Mouse (Mus musculus) neural tube, embryonic 13.5 days (tissue): ENCODE measurements around the gene Vmn1r75. TPM values are rescaled to one million over a fixed set of nuclear protein-coding genes. Genes with fewer than 3 reads are reported as not detected.

Experiments used
- ATAC-seq: fragments of 200-750 bp; cut with Nextera tagmentation; 2 replicates; pipeline ENCODE4 v1.8.0; 2017; ENCODE audit warnings: low read depth, mild to moderate bottlenecking, moderate TSS enrichment, moderate library complexity
- H3K27ac ChIP-seq: fragments of 300-500 bp; sonication (generic); replicated peaks from 2 replicates; pipeline ENCODE4 v1.5.1; 2015; ENCODE audit warnings: moderate library complexity, mild to moderate bottlenecking, inconsistent platforms
- H3K27me3 ChIP-seq: fragments of 300-500 bp; sonication (generic); 2 replicates; pipeline ENCODE4 v1.6.1; 2015; ENCODE audit warnings: mild to moderate bottlenecking, inconsistent platforms
- H3K36me3 ChIP-seq: fragments of 300-500 bp; sonication (generic); 2 replicates; pipeline ENCODE4 v1.6.1; 2015; ENCODE audit warnings: mild to moderate bottlenecking, inconsistent platforms
- H3K4me1 ChIP-seq: fragments of 300-500 bp; sonication (generic); replicated peaks from 2 replicates; pipeline ENCODE4 v1.6.1; 2015; ENCODE audit warnings: inconsistent platforms
- H3K4me2 ChIP-seq: fragments of 300-500 bp; sonication (generic); 2 replicates; pipeline ENCODE4 v1.6.1; 2015; ENCODE audit warnings: inconsistent platforms, mild to moderate bottlenecking, moderate library complexity
- H3K4me3 ChIP-seq: fragments of 300-500 bp; sonication (generic); 2 replicates; pipeline ENCODE4 v1.5.1; 2015; ENCODE audit warnings: mild to moderate bottlenecking, inconsistent platforms
- H3K9ac ChIP-seq: fragments of 300-500 bp; sonication (generic); 2 replicates; pipeline ENCODE4 v1.6.1; 2015; ENCODE audit warnings: moderate library complexity, mild to moderate bottlenecking, inconsistent platforms
- H3K9me3 ChIP-seq: fragments of 300-500 bp; sonication (generic); 2 replicates; pipeline ENCODE4 v1.6.1; 2016; ENCODE audit warnings: inconsistent platforms
- WGBS: fragments of 180-500 bp; shearing (Covaris S2); methylation state at CpG from one replicate; pipeline ENCODE4 v1.1.7; 2015; 5-methylcytosine and 5-hydroxymethylcytosine counted together
- polyA plus RNA-seq: library from polyadenylated mRNA; unstranded; fragments of >200 nt; fragmentation: Nextera tagmentation; extraction: Ambion mirVana; gene quantifications from 2 replicates; pipeline ENCODE4 v1.2.1, GENCODE M21; 2015

The Vmn1r75 gene
- not detected in 2 replicates for polyA plus RNA-seq

DNA sequence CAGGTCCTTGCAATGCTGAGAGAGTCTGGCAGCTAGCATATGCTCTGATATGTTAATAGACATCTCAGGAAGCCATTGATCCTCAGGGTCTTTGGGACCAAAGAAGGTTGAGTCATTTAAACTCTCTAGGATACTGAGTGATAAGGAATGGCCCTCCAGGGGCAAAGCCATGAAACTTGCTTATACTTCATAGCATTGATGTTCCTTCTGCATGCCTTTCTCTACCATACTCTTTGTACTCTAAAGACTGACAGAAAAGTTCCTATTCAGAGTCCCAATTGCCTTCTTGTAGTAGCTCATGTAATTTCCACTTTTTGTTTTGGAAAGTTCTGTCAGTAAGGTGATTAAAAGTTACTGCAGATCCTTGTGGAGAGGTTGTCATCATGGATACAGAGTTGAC, at the start of gene Vmn1r75:
Gene Vmn1r75, plus strand, starts transcription at position 301 of the 400 bp plus-strand sequence.
- no peaks in the 10 kb centered on the region for H3K4me1 ChIP-seq
- no peak within 1 kb of the TSS for H3K4me2 ChIP-seq
- 0 out of 2 replicates have a peak, but pooled peaks cover 6% of the 10 kb centered on the region for H3K9me3 ChIP-seq
- H3K9ac ChIP-seq = no peak within 1 kb of the TSS
- no peak for ATAC-seq
- H3K4me3 ChIP-seq = no peak within 1 kb of the TSS
- H3K27me3 ChIP-seq = no peaks in the 10 kb centered on the region
- H3K36me3 ChIP-seq = no peaks in the 10 kb centered on the region
- no peak within 1 kb of the TSS for H3K27ac ChIP-seq

GRCm38 (mm10) chr7:11833680-11834079, 40.8 kb upstream of the Vmn1r75 start, which contains the start of gene Vmn1r74:
Vmn1r74 (plus strand) TSS chr7:11833980.
- Histone ChIP-seq H3K4me1 (no peaks in the 10 kb centered on the region), H3K36me3 (no peaks in the 10 kb centered on the region), H3K27ac (no peak within 1 kb of the TSS), H3K4me3 (no peak within 1 kb of the TSS), H3K27me3 (no peaks in the 10 kb centered on the region), H3K9ac (no peak within 1 kb of the TSS), H3K4me2 (no peak within 1 kb of the TSS), H3K9me3 (peaks cover 16% of the 10 kb centered on the region)
- 85% methylated on average over 2 of the region's 2 CpGs for WGBS
- no peak for ATAC-seq

Other genes with a start within 250 kb of the Vmn1r75 start
- not detected in 2 replicates for gene Vmn1r72, start 194.5 kb upstream of the Vmn1r75 start, polyA plus RNA-seq
- gene Vmn1r73, start 144.4 kb upstream of the Vmn1r75 start, polyA plus RNA-seq = not detected in 2 replicates
- gene Vmn1r74, start 40.6 kb upstream of the Vmn1r75 start, polyA plus RNA-seq = not detected in 2 replicates
- gene Vmn1r76, start 63.6 kb downstream of the Vmn1r75 start, polyA plus RNA-seq = not detected in 2 replicates
- not detected in 2 replicates for gene Vmn1r77, start 162.1 kb downstream of the Vmn1r75 start, polyA plus RNA-seq